Mouse (Mus musculus) liver, embryonic 11.5 days (tissue): ENCODE data around the gene Gm49601. TPM values are rescaled to one million over a fixed set of nuclear protein-coding genes. Genes with fewer than 3 reads are reported as not detected.

Experiments
- ATAC-seq: fragments of 200-750 bp; cut with Nextera tagmentation; replicated peaks from 2 replicates; pipeline ENCODE4 v1.8.0; 2017; ENCODE audit warnings: moderate number of reproducible peaks, mild to moderate bottlenecking, moderate TSS enrichment, moderate library complexity; ENCODE audit not compliant: low FRiP score
- DNase-seq: peaks from one replicate; pipeline ENCODE4 v3.0.0-alpha.2; 2017; ENCODE audit warnings: low spot score
- H3K27ac ChIP-seq: fragments of 300-500 bp; sonication (generic); 2 replicates; pipeline ENCODE4 v1.5.1; 2014; ENCODE audit warnings: mild to moderate bottlenecking, low read depth, low read length, control low read depth
- H3K27me3 ChIP-seq: fragments of 300-500 bp; sonication (generic); replicated peaks from 2 replicates; pipeline ENCODE4 v1.6.1; 2014; ENCODE audit warnings: low read length, mixed read lengths; ENCODE audit not compliant: control insufficient read depth, insufficient read depth
- H3K36me3 ChIP-seq: fragments of 300-500 bp; sonication (generic); 2 replicates; pipeline ENCODE4 v1.6.1; 2014; ENCODE audit warnings: mild to moderate bottlenecking, low read length, moderate library complexity, mixed read lengths; ENCODE audit not compliant: control insufficient read depth, insufficient read depth
- H3K4me1 ChIP-seq: fragments of 300-500 bp; sonication (generic); replicated peaks from 2 replicates; pipeline ENCODE4 v1.6.1; 2014; ENCODE audit warnings: low read length, mixed read lengths; ENCODE audit not compliant: control insufficient read depth, insufficient read depth
- H3K4me2 ChIP-seq: fragments of 300-500 bp; sonication (generic); 2 replicates; pipeline ENCODE4 v1.6.1; 2014; ENCODE audit warnings: mild to moderate bottlenecking, control low read depth, moderate library complexity
- H3K4me3 ChIP-seq: fragments of 300-500 bp; sonication (generic); 2 replicates; pipeline ENCODE4 v1.5.1; 2014; ENCODE audit warnings: low read depth, low read length, control low read depth
- H3K9ac ChIP-seq: fragments of 300-500 bp; sonication (generic); 2 replicates; pipeline ENCODE4 v1.6.1; 2014; ENCODE audit warnings: low read depth, low read length, control low read depth
- H3K9me3 ChIP-seq: fragments of 300-500 bp; sonication (generic); 2 replicates; pipeline ENCODE4 v1.6.1; 2016; ENCODE audit warnings: low read length, inconsistent platforms, mixed read lengths; ENCODE audit not compliant: control insufficient read depth
- WGBS: fragments of 180-500 bp; shearing (Covaris S2); extraction: QIAGEN DNeasy Blood & Tissue Kit; methylation state at CpG from one replicate; pipeline ENCODE4 v1.1.7; 2014; 5-methylcytosine and 5-hydroxymethylcytosine counted together
- polyA plus RNA-seq: library from polyadenylated mRNA; unstranded; fragments of >200 nt; fragmentation: Nextera tagmentation; extraction: Ambion mirVana; gene quantifications from 2 replicates; pipeline ENCODE4 v1.2.1, GENCODE M21; 2014

The Gm49601 gene
- not detected in 2 replicates for polyA plus RNA-seq

- under 1% methylated on average over 65 of the region's 65 CpGs for WGBS
- Histone ChIP-seq H3K4me3 (peak within 1 kb of the TSS; percentile 50), H3K36me3 (no peaks in the 10 kb centered on the region), H3K9ac (no peak within 1 kb of the TSS), H3K27me3 (peaks cover 99% of the 10 kb centered on the region), H3K9me3 (no peaks in the 10 kb centered on the region), H3K4me2 (peak within 1 kb of the TSS; percentile 86), H3K27ac (no peak within 1 kb of the TSS), H3K4me1 (peaks cover 17% of the 10 kb centered on the region)
- DNase-seq = peak; percentile 83
- peak; percentile 19; the same call in 1 of the 2 replicates for ATAC-seq
Measured at GRCm38 (mm10) chr16:18626376-18626878, at the start of gene Gm49601. Gene Gm49601, minus strand, starts transcription at chr16:18626427.

GRCm38 (mm10) chr16:18673005-18673404 is 46.8 kb upstream of the Gm49601 start:
- DNase-seq (no peak), ATAC-seq (no peak)
- Histone ChIP-seq H3K27ac (no peak overlapping the region), H3K9me3 (no peaks in the 10 kb centered on the region), H3K4me1 (no peaks in the 10 kb centered on the region), H3K4me3 (no peak overlapping the region), H3K36me3 (no peaks in the 10 kb centered on the region), H3K9ac (no peak overlapping the region), H3K4me2 (no peak overlapping the region), H3K27me3 (no peaks in the 10 kb centered on the region; the same call in 1 of the 2 replicates)
- WGBS = 77% methylated on average over 3 of the region's 3 CpGs

DNA sequence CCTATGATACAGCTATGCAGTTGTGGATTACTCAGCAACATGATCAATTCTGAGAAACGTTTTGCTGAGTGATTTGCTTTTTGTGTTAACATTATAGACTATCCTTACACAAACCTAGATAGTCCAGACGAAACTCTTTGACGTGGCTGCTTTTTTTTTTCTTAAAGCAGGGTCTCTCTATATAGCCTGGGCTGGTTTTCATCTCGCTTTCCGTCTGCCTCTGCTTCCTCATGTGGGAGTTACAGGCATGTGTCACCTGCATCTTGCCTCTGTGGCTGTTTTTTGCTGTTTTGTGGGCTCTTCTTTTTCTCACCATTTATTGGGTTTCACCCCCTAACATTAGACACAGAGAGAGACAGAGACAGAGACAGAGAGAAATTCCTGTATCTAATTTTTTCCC is 45.8 kb upstream of the Gm49601 start:
- Histone ChIP-seq H3K9me3 (no peaks in the 10 kb centered on the region), H3K4me1 (no peaks in the 10 kb centered on the region), H3K36me3 (no peaks in the 10 kb centered on the region), H3K27ac (no peak overlapping the region), H3K4me2 (no peak overlapping the region), H3K9ac (no peak overlapping the region), H3K4me3 (no peak overlapping the region), H3K27me3 (no peaks in the 10 kb centered on the region; the same call in 1 of the 2 replicates)
- 56% methylated on average over 5 of the region's 5 CpGs for WGBS
- ATAC-seq (no peak), DNase-seq (no peak)

DNA sequence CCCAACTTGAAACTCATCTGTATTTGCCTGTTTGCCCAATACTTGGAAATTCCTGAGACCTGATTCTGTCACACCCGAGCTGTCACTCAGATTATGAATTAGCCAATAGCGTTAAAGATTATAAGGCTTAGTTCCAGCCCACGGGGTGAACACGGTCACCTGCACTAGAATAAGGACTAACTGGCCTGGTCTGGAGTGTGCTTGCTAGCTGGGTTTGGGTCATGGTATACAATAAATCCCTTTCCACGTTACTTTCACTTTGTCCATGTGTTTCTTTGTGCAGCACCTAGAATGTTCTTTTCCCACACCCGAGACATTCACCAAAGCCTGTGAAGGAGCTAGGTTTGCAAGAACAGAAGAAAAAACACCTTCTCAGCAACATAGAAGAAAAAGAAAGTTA is 43.7 kb upstream of the Gm49601 start:
- DNase-seq (no peak), ATAC-seq (no peak)
- Histone ChIP-seq H3K4me3 (no peak overlapping the region), H3K36me3 (no peaks in the 10 kb centered on the region), H3K4me1 (no peaks in the 10 kb centered on the region), H3K27ac (no peak overlapping the region), H3K9me3 (no peaks in the 10 kb centered on the region), H3K4me2 (no peak overlapping the region), H3K9ac (no peak overlapping the region), H3K27me3 (no peaks in the 10 kb centered on the region; the same call in 1 of the 2 replicates)
- 73% methylated on average over 6 of the region's 6 CpGs for WGBS

GRCm38 (mm10) chr16:18658597-18658996 is 32.4 kb upstream of the Gm49601 start:
- no peaks in the 10 kb centered on the region for H3K27me3 ChIP-seq
- no peaks in the 10 kb centered on the region for H3K36me3 ChIP-seq
- H3K9me3 ChIP-seq = no peaks in the 10 kb centered on the region
- H3K9ac ChIP-seq = no peak overlapping the region
- DNase-seq (no peak), ATAC-seq (no peak)
- H3K4me1 ChIP-seq = no peaks in the 10 kb centered on the region
- no peak overlapping the region for H3K4me2 ChIP-seq
- no peak overlapping the region for H3K27ac ChIP-seq
- 67% methylated on average over 4 of the region's 4 CpGs for WGBS
- no peak overlapping the region for H3K4me3 ChIP-seq

- ATAC-seq (no peak), DNase-seq (no peak)
- H3K27me3 ChIP-seq = no peaks in the 10 kb centered on the region
- no peak overlapping the region for H3K9ac ChIP-seq
- H3K9me3 ChIP-seq = no peaks in the 10 kb centered on the region
- no peaks in the 10 kb centered on the region for H3K36me3 ChIP-seq
- H3K27ac ChIP-seq = no peak overlapping the region
- H3K4me1 ChIP-seq = no peaks in the 10 kb centered on the region
- WGBS = 43% methylated on average over 5 of the region's 5 CpGs
- no peak overlapping the region for H3K4me2 ChIP-seq
- no peak overlapping the region for H3K4me3 ChIP-seq
Measured at GRCm38 (mm10) chr16:18655372-18656098, 29.3 kb upstream of the Gm49601 start.

- Histone ChIP-seq H3K27me3 (no peaks in the 10 kb centered on the region), H3K4me3 (no peak overlapping the region), H3K9me3 (no peaks in the 10 kb centered on the region), H3K36me3 (no peaks in the 10 kb centered on the region), H3K9ac (no peak overlapping the region), H3K4me1 (no peaks in the 10 kb centered on the region), H3K27ac (no peak overlapping the region), H3K4me2 (no peak overlapping the region)
- 83% methylated on average over 6 of the region's 6 CpGs for WGBS
- ATAC-seq (no peak), DNase-seq (no peak)
Measured at GRCm38 (mm10) chr16:18653290-18654160, 27.3 kb upstream of the Gm49601 start.

DNA sequence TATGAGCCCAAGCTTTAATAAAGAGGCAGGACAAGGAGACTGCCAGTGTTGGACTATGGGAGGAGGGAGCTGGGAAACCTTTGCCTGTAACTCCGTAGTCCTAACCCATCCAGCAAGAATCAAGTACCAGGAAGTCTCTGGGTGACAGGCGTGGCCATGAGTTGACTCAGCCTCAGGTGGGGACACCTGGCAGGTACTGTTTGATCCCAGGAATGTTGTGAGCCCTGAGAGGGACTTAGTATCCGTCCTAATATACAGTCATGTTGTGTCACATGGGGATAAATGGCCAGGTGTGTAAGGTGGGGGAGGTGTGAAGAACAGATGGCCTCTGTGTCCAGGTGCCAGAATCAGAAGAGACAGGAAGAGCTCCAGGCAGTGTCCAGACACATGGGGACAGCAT is 22.9 kb upstream of the Gm49601 start:
- Histone ChIP-seq H3K4me2 (no peak overlapping the region), H3K36me3 (no peaks in the 10 kb centered on the region), H3K9ac (no peak overlapping the region), H3K4me1 (no peaks in the 10 kb centered on the region), H3K4me3 (no peak overlapping the region), H3K9me3 (no peaks in the 10 kb centered on the region), H3K27ac (no peak overlapping the region), H3K27me3 (no peaks in the 10 kb centered on the region)
- no peak for ATAC-seq
- 63% methylated on average over 3 of the region's 3 CpGs for WGBS
- no peak for DNase-seq
